Comparison of ENCODE assay signal across 8 mouse cellular contexts in the genomic region with DNA sequence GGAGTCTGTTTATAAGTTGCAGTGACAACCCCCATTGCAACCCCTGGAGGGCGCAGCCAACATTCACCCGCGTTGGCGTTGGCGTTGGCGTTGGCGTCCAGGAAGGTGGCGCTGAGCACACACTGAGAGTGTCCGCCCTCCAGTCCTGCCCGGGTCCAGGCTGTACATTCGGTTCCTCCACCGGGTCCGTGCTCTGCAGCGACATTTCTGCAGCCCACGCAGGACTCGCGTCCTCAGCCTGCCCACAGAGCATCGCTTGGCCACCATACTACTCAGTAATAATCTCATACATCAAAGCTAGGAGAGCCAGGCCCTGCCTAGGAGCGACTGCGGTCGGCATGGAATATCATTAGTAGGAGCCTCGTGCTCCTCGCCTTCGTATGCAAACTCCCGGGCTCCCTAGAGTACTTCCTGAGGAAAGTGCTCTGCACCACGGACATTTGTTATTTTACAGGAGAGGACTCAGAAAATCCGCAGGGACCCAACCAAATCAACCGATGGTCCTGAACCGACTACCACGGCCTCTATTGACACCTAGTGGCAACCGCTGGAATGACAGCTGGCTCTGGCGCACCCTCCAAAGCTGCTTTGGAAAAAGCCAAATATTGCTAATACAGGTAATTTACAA. TPM values are rescaled to one million over a fixed set of nuclear protein-coding genes. Genes with fewer than 3 reads are reported as not detected.
A peak's percentile ranks its signal among the peaks of the same experiment; 100 is the strongest.
DNase-seq lines count a peak whose midpoint lies in the region; ATAC-seq and TF ChIP-seq lines count a peak whose summit lies in the region.

No protein-coding gene starts in this region.

- TF ChIP-seq CTCF in MEL (IDR thresholded peaks at IDR 0.05 in 2 of 3, conservative IDR thresholded peaks at IDR 0.05 in 1 of 3; ENCODE audit: control insufficient read depth in 1 of 3, insufficient read depth in 1 of 3, low read depth in 2 of 3, low read length in 3 of 3, poor library complexity in 1 of 3, severe bottlenecking in 1 of 3) = peak; percentile 81 to 89 (median 87)
- peak; percentile 82 for TF ChIP-seq CTCF in liver, postnatal 0 days (IDR thresholded peaks at IDR 0.05; ENCODE audit: low read depth)

- no peaks in the 10 kb centered on the region for H3K36me3 ChIP-seq in MEL (ENCODE audit: control insufficient read depth in 1 of 2, insufficient read depth in 2 of 2, low read length in 2 of 2)
- no peaks in the 10 kb centered on the region for H3K36me3 ChIP-seq in forebrain, embryonic 11.5 days (ENCODE audit: control insufficient read depth, insufficient read depth, low read length)
- no peaks in the 10 kb centered on the region for H3K36me3 ChIP-seq in heart, embryonic 16.5 days (ENCODE audit: control insufficient read depth, insufficient read depth)
- H3K36me3 ChIP-seq in liver, postnatal 0 days (replicated peaks; ENCODE audit: insufficient read depth, low read length) = no peaks in the 10 kb centered on the region
- no peaks in the 10 kb centered on the region for H3K36me3 ChIP-seq in neural tube, embryonic 13.5 days

- DNase-seq in MEL (ENCODE audit: low read depth, low spot score) = peak; percentile 88
- DNase-seq in c-Kit-positive CD71-positive TER-119-negative erythroid progenitor cells, embryonic 14.5 days (ENCODE audit: low read depth) = peak; percentile 51
- peak; percentile 90 for DNase-seq in forebrain, embryonic 11.5 days (ENCODE audit: low spot score)
- DNase-seq in kidney, postnatal 4 days = peak; percentile 91 to 92
- DNase-seq in liver, postnatal 0 days = peak; percentile 77
- DNase-seq in thymus, postnatal 0 days (ENCODE audit: low spot score) = peak; percentile 67

- TF ChIP-seq POLR2A in MEL (IDR thresholded peaks at IDR 0.05; ENCODE audit: control insufficient read depth in 1 of 2, insufficient read depth in 1 of 2, low read depth in 1 of 2, low read length in 2 of 2, poor library complexity in 1 of 2) = peak in 1 of 2 experiments; percentile 46; a peak in 2 of 4 replicates

- no peak for TF ChIP-seq EP300 in MEL (IDR thresholded peaks at IDR 0.05; ENCODE audit: low read depth in 1 of 2, low read length in 2 of 2)
- TF ChIP-seq EP300 in liver, postnatal 0 days (IDR thresholded peaks at IDR 0.05; ENCODE audit: low read depth) = no peak

- peak overlapping the region; percentile 62 to 66 for H3K4me3 ChIP-seq in MEL (ENCODE audit: control insufficient read depth in 1 of 2, insufficient read depth in 1 of 2, low read depth in 2 of 2, low read length in 2 of 2)
- peak overlapping the region; percentile 53 for H3K4me3 ChIP-seq in forebrain, embryonic 11.5 days (ENCODE audit: low read depth, low read length)
- peak overlapping the region; percentile 61 for H3K4me3 ChIP-seq in heart, embryonic 16.5 days (ENCODE audit: low read length)
- H3K4me3 ChIP-seq in liver, postnatal 0 days (ENCODE audit: low read depth, low read length) = peak overlapping the region; percentile 53
- peak overlapping the region; percentile 50 for H3K4me3 ChIP-seq in neural tube, embryonic 13.5 days

- H3K4me2 ChIP-seq in forebrain, embryonic 11.5 days (ENCODE audit: low read depth, low read length, severe bottlenecking) = peak overlapping the region; percentile 80
- peak overlapping the region; percentile 91 for H3K4me2 ChIP-seq in heart, embryonic 16.5 days (ENCODE audit: low read depth, low read length)
- H3K4me2 ChIP-seq in liver, postnatal 0 days (ENCODE audit: low read depth, low read length) = peak overlapping the region; percentile 95
- H3K4me2 ChIP-seq in neural tube, embryonic 13.5 days = peak overlapping the region; percentile 63

- no peak overlapping the region for H3K27ac ChIP-seq in MEL (ENCODE audit: control insufficient read depth, low read depth, low read length)
- H3K27ac ChIP-seq in forebrain, embryonic 11.5 days (ENCODE audit: low read depth, low read length) = no peak overlapping the region
- H3K27ac ChIP-seq in heart, embryonic 16.5 days (ENCODE audit: low read length) = no peak overlapping the region
- no peak overlapping the region for H3K27ac ChIP-seq in liver, postnatal 0 days (ENCODE audit: low read depth)
- peak overlapping the region; percentile 34; the same call in 1 of the 2 replicates for H3K27ac ChIP-seq in neural tube, embryonic 13.5 days (replicated peaks)

- no peaks in the 10 kb centered on the region for H3K4me1 ChIP-seq in MEL (ENCODE audit: control insufficient read depth in 1 of 2, insufficient read depth in 2 of 2, low read length in 2 of 2)
- H3K4me1 ChIP-seq in forebrain, embryonic 11.5 days (replicated peaks; ENCODE audit: control insufficient read depth, insufficient read depth, low read length) = no peaks in the 10 kb centered on the region
- no peaks in the 10 kb centered on the region for H3K4me1 ChIP-seq in heart, embryonic 16.5 days (ENCODE audit: control insufficient read depth, insufficient read depth, low read length)
- H3K4me1 ChIP-seq in liver, postnatal 0 days (ENCODE audit: insufficient read depth) = no peaks in the 10 kb centered on the region
- no peaks in the 10 kb centered on the region; the same call in 1 of the 2 replicates for H3K4me1 ChIP-seq in neural tube, embryonic 13.5 days (replicated peaks)

- no peaks in the 10 kb centered on the region for H3K79me2 ChIP-seq in MEL (ENCODE audit: control insufficient read depth, insufficient read depth, low read length, poor library complexity)

- no peaks in the 10 kb centered on the region for H3K9me3 ChIP-seq in MEL (replicated peaks; ENCODE audit: insufficient read depth, low read length)
- no peaks in the 10 kb centered on the region for H3K9me3 ChIP-seq in forebrain, embryonic 11.5 days (ENCODE audit: control insufficient read depth, low read length)
- no peaks in the 10 kb centered on the region for H3K9me3 ChIP-seq in heart, embryonic 16.5 days (replicated peaks; ENCODE audit: control insufficient read depth, low read length)
- no peaks in the 10 kb centered on the region for H3K9me3 ChIP-seq in liver, postnatal 0 days (ENCODE audit: low read length)
- H3K9me3 ChIP-seq in neural tube, embryonic 13.5 days = no peaks in the 10 kb centered on the region

- H3K27me3 ChIP-seq in MEL (ENCODE audit: control insufficient read depth in 1 of 2, insufficient read depth in 2 of 2, low read length in 2 of 2) = no peaks in the 10 kb centered on the region
- no peaks in the 10 kb centered on the region for H3K27me3 ChIP-seq in forebrain, embryonic 11.5 days (ENCODE audit: control insufficient read depth, insufficient read depth, low read length)
- H3K27me3 ChIP-seq in heart, embryonic 16.5 days (ENCODE audit: control insufficient read depth, insufficient read depth, low read length) = no peaks in the 10 kb centered on the region; the same call in 1 of the 2 replicates
- peaks cover 7% of the 10 kb centered on the region for H3K27me3 ChIP-seq in liver, postnatal 0 days (ENCODE audit: insufficient read depth, low read length)
- H3K27me3 ChIP-seq in neural tube, embryonic 13.5 days = peaks cover 15% of the 10 kb centered on the region; the same call in 1 of the 2 replicates

- TF ChIP-seq RAD21 in MEL (IDR thresholded peaks at IDR 0.05; ENCODE audit: low read depth, low read length) = peak; percentile 74

- under 1% methylated on average over 32 of the region's 32 CpGs for WGBS in forebrain, embryonic 11.5 days
- under 1% methylated on average over 32 of the region's 32 CpGs for WGBS in heart, embryonic 16.5 days
- under 1% methylated on average over 32 of the region's 32 CpGs for WGBS in liver, postnatal 0 days (ENCODE audit: insufficient replicate concordance)
- WGBS in neural tube, embryonic 13.5 days = under 1% methylated on average over 32 of the region's 32 CpGs

- peak overlapping the region; percentile 43 for H3K9ac ChIP-seq in MEL (ENCODE audit: control insufficient read depth, low read depth, low read length, poor library complexity, severe bottlenecking)
- H3K9ac ChIP-seq in forebrain, embryonic 11.5 days (ENCODE audit: low read length) = peak overlapping the region; percentile 75
- peak overlapping the region; percentile 66 for H3K9ac ChIP-seq in heart, embryonic 16.5 days (ENCODE audit: low read length)
- H3K9ac ChIP-seq in liver, postnatal 0 days (replicated peaks) = peak overlapping the region; percentile 31; the same call in 1 of the 2 replicates
- peak overlapping the region; percentile 67 for H3K9ac ChIP-seq in neural tube, embryonic 13.5 days

- peak; percentile 89 for ATAC-seq in forebrain, embryonic 11.5 days (replicated peaks; ENCODE audit: low FRiP score)
- ATAC-seq in heart, embryonic 16.5 days (replicated peaks; ENCODE audit: extremely low read depth, insufficient read depth, low FRiP score) = peak; percentile 77
- ATAC-seq in liver, postnatal 0 days = peak; percentile 77
- ATAC-seq in neural tube, embryonic 13.5 days (ENCODE audit: low read depth) = peak; percentile 86

TF ChIP-seq in MEL, 35 proteins besides CTCF, POLR2A, EP300 and RAD21:
- TF ChIP-seq TCF12 (IDR thresholded peaks at IDR 0.05; ENCODE audit: low read depth, low read length) = peak; percentile 14; the same call in 1 of the 2 replicates
- TF ChIP-seq KAT2A (conservative IDR thresholded peaks at IDR 0.05; ENCODE audit: low read depth, low read length) = no peak
- peak; percentile 25; the same call in 1 of the 2 replicates for TF ChIP-seq SIN3A (IDR thresholded peaks at IDR 0.05; ENCODE audit: low read length)
- no peak for TF ChIP-seq GABPA (IDR thresholded peaks at IDR 0.05; ENCODE audit: low read depth, low read length)
- peak; percentile 63 for TF ChIP-seq SMC3 (IDR thresholded peaks at IDR 0.05; ENCODE audit: low read depth, low read length)
- TF ChIP-seq ZC3H11A (IDR thresholded peaks at IDR 0.05; ENCODE audit: low read depth, low read length) = peak; percentile 35; the same call in 1 of the 2 replicates
- TF ChIP-seq E2F4 (IDR thresholded peaks at IDR 0.05; ENCODE audit: borderline replicate concordance, low read depth, low read length) = no peak
- TF ChIP-seq TBP (IDR thresholded peaks at IDR 0.05; ENCODE audit: low read depth, low read length) = 0 out of 2 replicates have a peak, but pooled peaks have one; percentile 17
- TF ChIP-seq MYC (IDR thresholded peaks at IDR 0.05; ENCODE audit: low read depth, low read length) = 0 out of 2 replicates have a peak, but pooled peaks have one; percentile 30
- no peak for TF ChIP-seq ETS1 (IDR thresholded peaks at IDR 0.05; ENCODE audit: low read depth, low read length)
- no peak for TF ChIP-seq CHD2 (IDR thresholded peaks at IDR 0.05; ENCODE audit: low read length)

RNA-seq across cellular contexts. Expression of gene Il20rb, which starts 40.4 kb away (rescaled TPM):
- total RNA-seq in MEL (2012; rRNA removed) = 0.50 and 0.65 TPM in 2 replicates
- 1 to 10 TPM in 1 of 2 experiments, not detected in 1; 1.9 TPM for polyA plus RNA-seq in MEL (2012; ENCODE audit: insufficient read depth in 1 of 2, insufficient read length in 2 of 2, low read depth in 1 of 2, low replicate concordance in 2 of 2, missing spikeins in 1 of 2)
- 1.0 and 1.3 TPM in 2 replicates for polyA plus RNA-seq in forebrain, embryonic 11.5 days (2014; fragmentation: Nextera tagmentation; extraction: Ambion mirVana)
- 0.92 and 2.2 TPM in 2 replicates for polyA plus RNA-seq in heart, embryonic 16.5 days (2015; fragmentation: Nextera tagmentation; extraction: Ambion mirVana)
- 0.48 and 0.88 TPM in 2 replicates for polyA plus RNA-seq in liver, postnatal 0 days (2015; fragmentation: Nextera tagmentation; extraction: Ambion mirVana)
- polyA plus RNA-seq in neural tube, embryonic 13.5 days (2015; fragmentation: Nextera tagmentation; extraction: Ambion mirVana) = 0.34 and 0.38 TPM in 2 replicates
- polyA plus RNA-seq in thymus, postnatal 0 days (2015; fragmentation: Nextera tagmentation; extraction: Ambion mirVana) = 9.2 and 9.7 TPM in 2 replicates
